Mouse (Mus musculus) kidney, adult 11 months (tissue): ENCODE measurements at regions not wholly inside any gene's neighbourhood (a gene's known extent, or its start where the extent isn't known, plus 50 kb on each side); places are given as distances from the start of the nearest gene placed in this dataset.

Experiments used
- DNase-seq: peaks from one replicate; pipeline ENCODE4 v3.0.0; 2022

GRCm38 (mm10) chr12:45745697-45746096, 671.2 kb upstream of the Stxbp6 start:
- no peak for DNase-seq

GRCm38 (mm10) chr12:45744619-45745018, 670.1 kb upstream of the Stxbp6 start:
- DNase-seq = no peak

GRCm38 (mm10) chr12:45733661-45734060, 659.2 kb upstream of the Stxbp6 start:
- DNase-seq = peak; percentile 4

GRCm38 (mm10) chr12:45724565-45725370, 650.3 kb upstream of the Stxbp6 start:
- no peak for DNase-seq

GRCm38 (mm10) chr12:45711351-45711750, 636.8 kb upstream of the Stxbp6 start:
- DNase-seq = no peak

- DNase-seq = no peak
Observed at GRCm38 (mm10) chr12:45710766-45711165, 636.3 kb upstream of the Stxbp6 start.

- no peak for DNase-seq
Observed at GRCm38 (mm10) chr12:45689291-45689690, 614.8 kb upstream of the Stxbp6 start.

GRCm38 (mm10) chr12:45686765-45687164, 612.3 kb upstream of the Stxbp6 start:
- DNase-seq = no peak

GRCm38 (mm10) chr12:45672361-45672760, 597.9 kb upstream of the Stxbp6 start:
- no peak for DNase-seq

GRCm38 (mm10) chr12:45671554-45671948, 597.0 kb upstream of the Stxbp6 start:
- DNase-seq = no peak

- no peak for DNase-seq
Observed at GRCm38 (mm10) chr12:45670874-45671553, 596.5 kb upstream of the Stxbp6 start.

- DNase-seq = peak; percentile 7
Observed at GRCm38 (mm10) chr12:45670246-45670873, 595.9 kb upstream of the Stxbp6 start.

- DNase-seq = no peak
Observed at GRCm38 (mm10) chr12:45659612-45660011, 585.1 kb upstream of the Stxbp6 start.

GRCm38 (mm10) chr12:45656574-45656973, 582.1 kb upstream of the Stxbp6 start:
- DNase-seq = no peak

GRCm38 (mm10) chr12:45648654-45649053, 574.1 kb upstream of the Stxbp6 start:
- no peak for DNase-seq

GRCm38 (mm10) chr12:45644180-45644579, 569.7 kb upstream of the Stxbp6 start:
- no peak for DNase-seq

- no peak for DNase-seq
Observed at GRCm38 (mm10) chr12:45622830-45623229, 548.3 kb upstream of the Stxbp6 start.

- DNase-seq = no peak
Observed at GRCm38 (mm10) chr12:45620056-45620455, 545.5 kb upstream of the Stxbp6 start.

GRCm38 (mm10) chr12:45614509-45615150, 540.1 kb upstream of the Stxbp6 start:
- no peak for DNase-seq

GRCm38 (mm10) chr12:45614074-45614473, 539.6 kb upstream of the Stxbp6 start:
- DNase-seq = no peak

- DNase-seq = no peak
Observed at GRCm38 (mm10) chr12:45599443-45599842, 524.9 kb upstream of the Stxbp6 start.

- DNase-seq = no peak
Observed at GRCm38 (mm10) chr12:45597904-45598570, 523.5 kb upstream of the Stxbp6 start.

GRCm38 (mm10) chr12:45594689-45595088, 520.2 kb upstream of the Stxbp6 start:
- no peak for DNase-seq
